Mouse (Mus musculus): Measurements from ENCODE around the gene Olfr459. TPM values are rescaled to one million over a fixed set of nuclear protein-coding genes. Genes with fewer than 3 reads are reported as not detected.

Olfr459 gene
- polyA plus RNA-seq, 1 experiment from 2014 or later = not detected

Other genes with a start within 250 kb of the Olfr459 start
- gene Ephb6, start 169.7 kb downstream of the Olfr459 start, polyA plus RNA-seq (2015; fragmentation: Nextera tagmentation; extraction: Ambion mirVana) = 5.4 and 6.5 TPM in 2 replicates
- 0.09 and 0.31 TPM in 2 replicates for gene Trpv6, start 138.8 kb downstream of the Olfr459 start, polyA plus RNA-seq (2015; fragmentation: Nextera tagmentation; extraction: Ambion mirVana)
- gene Trpv5, start 94.4 kb downstream of the Olfr459 start, polyA plus RNA-seq (2015; fragmentation: Nextera tagmentation; extraction: Ambion mirVana) = not detected in 2 replicates
- gene Llcfc1, start 90.7 kb downstream of the Olfr459 start, polyA plus RNA-seq (2015; fragmentation: Nextera tagmentation; extraction: Ambion mirVana) = not detected in 2 replicates
- 1.8 and 2.6 TPM in 2 replicates for gene Kel, start 70.8 kb downstream of the Olfr459 start, polyA plus RNA-seq (2015; fragmentation: Nextera tagmentation; extraction: Ambion mirVana)
- not detected in 2 replicates for gene Pip, start 72.4 kb upstream of the Olfr459 start, polyA plus RNA-seq (2015; fragmentation: Nextera tagmentation; extraction: Ambion mirVana)
- not detected in 2 replicates for gene Sval2, start 77.8 kb upstream of the Olfr459 start, polyA plus RNA-seq (2015; fragmentation: Nextera tagmentation; extraction: Ambion mirVana)
- gene Sval1, start 176.5 kb upstream of the Olfr459 start, polyA plus RNA-seq (2015; fragmentation: Nextera tagmentation; extraction: Ambion mirVana) = not detected in 2 replicates
- not detected in 2 replicates for gene Sval3, start 193.0 kb upstream of the Olfr459 start, polyA plus RNA-seq (2015; fragmentation: Nextera tagmentation; extraction: Ambion mirVana)